Mouse (Mus musculus) B cell, adult 62 days (primary cell): ENCODE data around the gene Tbkbp1. TPM values are rescaled to one million over a fixed set of nuclear protein-coding genes. Genes with fewer than 3 reads are reported as not detected.

Experiments used
- total RNA-seq: library from RNA; stranded (reverse); gene quantifications from 4 replicates; pipeline ENCODE4 v1.2.4, GENCODE M21; 2023

The Tbkbp1 gene
- 0.43 to 1.5 TPM (median 0.78 TPM) in 4 replicates for total RNA-seq

GRCm38 (mm10) chr11:97151343-97151801, at the start of gene Tbkbp1:
Gene Tbkbp1 (minus strand): TSS chr11:97151495.

GRCm38 (mm10) chr11:97187764-97188642, 36.7 kb upstream of the Tbkbp1 start, which contains the start of gene Kpnb1:
Gene Kpnb1 (minus strand): TSS chr11:97187881.

GRCm38 (mm10) chr11:97114671-97115601, 36.4 kb downstream of the Tbkbp1 start, which contains the start of gene Tbx21:
Gene Tbx21 (minus strand): TSS chr11:97115331.

Other genes with a start within 250 kb of the Tbkbp1 start
- 42.7 to 58.5 TPM (median 49.9 TPM) in 4 replicates for gene Cdk5rap3, start 235.0 kb downstream of the Tbkbp1 start, total RNA-seq
- gene Prr15l, start 223.4 kb downstream of the Tbkbp1 start, total RNA-seq: not detected in 4 replicates
- gene Pnpo, start 207.5 kb downstream of the Tbkbp1 start, total RNA-seq: 23.0 to 26.0 TPM (median 26.0 TPM) in 4 replicates
- gene Sp2, start 168.5 kb downstream of the Tbkbp1 start, total RNA-seq: 53.9 to 62.0 TPM (median 54.7 TPM) in 4 replicates
- gene Sp6, start 138.1 kb downstream of the Tbkbp1 start, total RNA-seq: 0.19 TPM in 1 of 4 replicates, not detected in the others
- 7.4 to 9.4 TPM (median 8.3 TPM) in 4 replicates for gene Scrn2, start 121.6 kb downstream of the Tbkbp1 start, total RNA-seq
- not detected in 4 replicates for gene Lrrc46, start 110.1 kb downstream of the Tbkbp1 start, total RNA-seq
- 38.6 to 47.2 TPM (median 42.0 TPM) in 4 replicates for gene Mrpl10, start 109.9 kb downstream of the Tbkbp1 start, total RNA-seq
- gene Osbpl7, start 100.9 kb downstream of the Tbkbp1 start, total RNA-seq: 35.6 to 40.5 TPM (median 37.0 TPM) in 4 replicates
- gene Tbx21, start 36.2 kb downstream of the Tbkbp1 start, total RNA-seq: 2.2 to 3.2 TPM (median 2.8 TPM) in 4 replicates
- 127 to 138 TPM (median 131 TPM) in 4 replicates for gene Kpnb1, start 36.4 kb upstream of the Tbkbp1 start, total RNA-seq
- 56.4 to 68.3 TPM (median 60.4 TPM) in 4 replicates for gene Npepps, start 129.1 kb upstream of the Tbkbp1 start, total RNA-seq
- gene Mrpl45, start 164.2 kb upstream of the Tbkbp1 start, total RNA-seq: 15.7 to 18.3 TPM (median 16.7 TPM) in 4 replicates
- 0.17 TPM in 1 of 4 replicates, not detected in the others for gene Gpr179, start 200.6 kb upstream of the Tbkbp1 start, total RNA-seq
- 18.9 to 24.6 TPM (median 22.4 TPM) in 4 replicates for gene Socs7, start 211.1 kb upstream of the Tbkbp1 start, total RNA-seq